Mouse (Mus musculus): ENCODE data around the gene Nop9. TPM values are rescaled to one million over a fixed set of nuclear protein-coding genes. Genes with fewer than 3 reads are reported as not detected.

The Nop9 gene
- total and polyA plus RNA-seq, 3 experiments = 38.5 to 92.1 (median 89.1) TPM

- Histone ChIP-seq H3K4me2 (ENCODE audit: insufficient read depth, low read depth, poor library complexity, severe bottlenecking) (no peak overlapping the region), H3K4me3 (replicated peaks in 1 of 3; ENCODE audit: low read depth in 2 of 3, low read length in 2 of 3, poor library complexity in 1 of 3) (no peak overlapping the region), H3K27ac (ENCODE audit: insufficient read depth, low read depth) (no peak overlapping the region), H3K79me2 (replicated peaks; ENCODE audit: control insufficient read depth, extremely low read depth, insufficient read depth, poor library complexity, severe bottlenecking) (no peaks in the 10 kb centered on the region), H3K36me3 (replicated peaks in 1 of 2; ENCODE audit: control insufficient read depth in 1 of 2, insufficient read depth in 1 of 2, low read length in 1 of 2) (no peaks in the 10 kb centered on the region), H3K27me3 (replicated peaks) (peaks cover 63% of the 10 kb centered on the region), H3K4me1 (ENCODE audit: control insufficient read depth in 1 of 2, insufficient read depth in 2 of 2) (peaks cover 1 to 8% of the 10 kb centered on the region in 2 experiments; a peak in 2 of 4 replicates), H3K9ac (ENCODE audit: insufficient read depth, low read depth) (no peak overlapping the region), H3K9me3 (replicated peaks; ENCODE audit: low read length) (no peaks in the 10 kb centered on the region)
- TF ChIP-seq USF1 (IDR thresholded peaks at IDR 0.05; ENCODE audit: low read depth, low read length) (no peak), E2F4 (IDR thresholded peaks at IDR 0.05; ENCODE audit: insufficient replicate concordance, low read depth, low read length) (no peak), UBTF (IDR thresholded peaks at IDR 0.05; ENCODE audit: low read depth, low read length) (no peak), JUN (IDR thresholded peaks at IDR 0.05; ENCODE audit: insufficient read depth, low read depth, low read length) (no peak), MAFK (IDR thresholded peaks at IDR 0.05; ENCODE audit: insufficient replicate concordance, low read length) (no peak), POLR2AphosphoS2 (IDR thresholded peaks at IDR 0.05; ENCODE audit: low read depth, low read length) (no peak), ELF1 (IDR thresholded peaks at IDR 0.05; ENCODE audit: low read depth, low read length) (no peak), KAT2A (IDR thresholded peaks at IDR 0.05; ENCODE audit: insufficient replicate concordance, low read length) (no peak), MEF2A (IDR thresholded peaks at IDR 0.05; ENCODE audit: borderline replicate concordance, low read depth, low read length) (no peak), EP300 (IDR thresholded peaks at IDR 0.05; ENCODE audit: low read length) (no peak), NRF1 (IDR thresholded peaks at IDR 0.05; ENCODE audit: low read depth, low read length) (no peak), USF2 (conservative IDR thresholded peaks at IDR 0.05; ENCODE audit: low read depth, low read length) (no peak), SMC3 (IDR thresholded peaks at IDR 0.05; ENCODE audit: low read depth, low read length) (no peak), MXI1 (IDR thresholded peaks at IDR 0.05; ENCODE audit: low read depth, low read length) (no peak), TBP (conservative IDR thresholded peaks at IDR 0.05; ENCODE audit: low read depth, low read length) (no peak), PAX5 (IDR thresholded peaks at IDR 0.05; ENCODE audit: low read length) (no peak), POLR2A (IDR thresholded peaks at IDR 0.05; ENCODE audit: low read depth, low read length) (no peak)
- in situ Hi-C loops (cut with MboI; ENCODE audit: low pct_ligation_motif_present, low pct_unique_long_range_greater_than_20kb, low sequenced_read_pairs) (no loop called here), dilution Hi-C loops (cut with MboI; ENCODE audit: extremely low pct_ligation_motif_present, extremely low pct_unique_long_range_greater_than_20kb, low sequenced_read_pairs) (no loop called here)
- no peak for DNase-seq (ENCODE audit: extremely low read depth)
These were observed 37.9 kb downstream of the Nop9 start for GRCm38 (mm10) chr14:55783171-55783957.

GRCm38 (mm10) chr14:55783958-55784235 lies 38.4 kb downstream of the Nop9 start, which contains the start of gene Adcy4:
TSS of gene Adcy4 (minus strand) at chr14:55784095.
- H3K4me2 ChIP-seq (ENCODE audit: insufficient read depth, low read depth, poor library complexity, severe bottlenecking) = no peak within 1 kb of the TSS
- peaks cover 58% of the 10 kb centered on the region for H3K27me3 ChIP-seq (replicated peaks)
- no peak for DNase-seq (ENCODE audit: extremely low read depth)
- in situ Hi-C loops (cut with MboI; ENCODE audit: low pct_ligation_motif_present, low pct_unique_long_range_greater_than_20kb, low sequenced_read_pairs) = no loop called here
- no peak for TF ChIP-seq SIN3A (IDR thresholded peaks at IDR 0.05; ENCODE audit: low read length)
- TF ChIP-seq TBP (conservative IDR thresholded peaks at IDR 0.05; ENCODE audit: low read depth, low read length) = no peak
- no peak for TF ChIP-seq CTCF (conservative IDR thresholded peaks at IDR 0.05 in 1 of 2, IDR thresholded peaks at IDR 0.05 in 1 of 2; ENCODE audit: low read depth in 2 of 2, low read length in 2 of 2)
- TF ChIP-seq CHD1 (IDR thresholded peaks at IDR 0.05; ENCODE audit: low read depth, low read length) = no peak
- TF ChIP-seq UBTF (IDR thresholded peaks at IDR 0.05; ENCODE audit: low read depth, low read length) = no peak
- TF ChIP-seq MAX (IDR thresholded peaks at IDR 0.05; ENCODE audit: low read length) = no peak
- TF ChIP-seq TCF12 (IDR thresholded peaks at IDR 0.05; ENCODE audit: low read depth, low read length) = no peak
- no peak for TF ChIP-seq JUN (IDR thresholded peaks at IDR 0.05; ENCODE audit: insufficient read depth, low read depth, low read length)
- TF ChIP-seq ETS1 (conservative IDR thresholded peaks at IDR 0.05; ENCODE audit: low read depth, low read length) = no peak
- TF ChIP-seq ZNF384 (IDR thresholded peaks at IDR 0.05; ENCODE audit: low read depth, low read length) = no peak
- no peak for TF ChIP-seq HCFC1 (IDR thresholded peaks at IDR 0.05; ENCODE audit: low read depth, low read length)
- TF ChIP-seq MXI1 (IDR thresholded peaks at IDR 0.05; ENCODE audit: low read depth, low read length) = no peak
- no peak for TF ChIP-seq CHD2 (IDR thresholded peaks at IDR 0.05; ENCODE audit: low read length)
- TF ChIP-seq ZMIZ1 (IDR thresholded peaks at IDR 0.05; ENCODE audit: low read depth, low read length) = no peak
- no peak for TF ChIP-seq MEF2A (IDR thresholded peaks at IDR 0.05; ENCODE audit: borderline replicate concordance, low read depth, low read length)
- TF ChIP-seq NELFE (IDR thresholded peaks at IDR 0.05; ENCODE audit: low read depth, low read length) = no peak
- TF ChIP-seq RAD21 (IDR thresholded peaks at IDR 0.05; ENCODE audit: low read depth, low read length) = no peak
- TF ChIP-seq MAZ (IDR thresholded peaks at IDR 0.05; ENCODE audit: low read depth, low read length) = no peak
- no peak for TF ChIP-seq MYC (IDR thresholded peaks at IDR 0.05; ENCODE audit: low read depth, low read length)
- no peaks in the 10 kb centered on the region for H3K36me3 ChIP-seq (replicated peaks in 1 of 2; ENCODE audit: control insufficient read depth in 1 of 2, insufficient read depth in 1 of 2, low read length in 1 of 2)
- peaks cover 3 to 8% of the 10 kb centered on the region in 2 experiments; a peak in 2 of 4 replicates for H3K4me1 ChIP-seq (ENCODE audit: control insufficient read depth in 1 of 2, insufficient read depth in 2 of 2)
- dilution Hi-C loops (cut with MboI; ENCODE audit: extremely low pct_ligation_motif_present, extremely low pct_unique_long_range_greater_than_20kb, low sequenced_read_pairs) = no loop called here
- H3K9me3 ChIP-seq (replicated peaks; ENCODE audit: low read length) = no peaks in the 10 kb centered on the region
- H3K9ac ChIP-seq (ENCODE audit: insufficient read depth, low read depth) = no peak within 1 kb of the TSS
- H3K4me3 ChIP-seq (replicated peaks in 1 of 3; ENCODE audit: low read depth in 2 of 3, low read length in 2 of 3, poor library complexity in 1 of 3) = no peak within 1 kb of the TSS
- no peaks in the 10 kb centered on the region for H3K79me2 ChIP-seq (replicated peaks; ENCODE audit: control insufficient read depth, extremely low read depth, insufficient read depth, poor library complexity, severe bottlenecking)
- no peak within 1 kb of the TSS for H3K27ac ChIP-seq (ENCODE audit: insufficient read depth, low read depth)
